Mouse (Mus musculus): ENCODE data around the gene Mrpl53.

Mrpl53 gene

DNA sequence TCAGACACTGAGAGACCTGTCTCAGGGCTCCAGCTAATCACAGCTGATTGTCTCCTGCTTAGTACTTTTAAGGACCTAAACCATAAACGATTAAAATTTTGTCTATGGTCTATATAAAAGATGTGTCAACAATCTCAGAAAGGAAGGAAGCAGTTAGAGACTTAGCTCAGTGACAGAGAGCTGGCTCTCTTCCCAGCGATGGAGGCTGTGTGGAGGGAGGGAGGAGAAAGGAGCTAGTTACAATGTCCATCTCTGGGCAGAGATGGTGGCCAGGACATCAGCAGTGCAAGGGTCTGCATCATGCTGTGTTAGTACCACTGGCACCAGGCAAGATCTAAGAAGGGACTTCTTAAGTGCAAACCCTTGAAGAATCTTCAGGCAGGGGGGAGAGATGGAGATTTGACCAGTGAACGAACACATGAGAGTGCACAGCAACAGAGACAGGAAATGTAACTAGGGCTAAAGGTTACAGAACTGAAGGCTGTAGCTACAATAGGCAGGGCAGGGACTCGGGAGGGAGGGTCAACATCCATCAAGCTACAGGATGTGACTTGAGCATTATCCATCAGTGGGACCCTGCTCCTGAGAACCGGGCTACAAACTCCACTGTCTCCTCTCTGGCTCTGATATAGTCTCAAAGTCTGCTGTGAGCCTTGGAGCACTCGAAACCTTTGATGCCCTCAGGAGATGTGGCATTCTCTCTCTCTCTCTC is 16.3 kb upstream of the Mrpl53 start:
- DNase-seq (ENCODE audit: low spot score) = peak; percentile 3

DNA sequence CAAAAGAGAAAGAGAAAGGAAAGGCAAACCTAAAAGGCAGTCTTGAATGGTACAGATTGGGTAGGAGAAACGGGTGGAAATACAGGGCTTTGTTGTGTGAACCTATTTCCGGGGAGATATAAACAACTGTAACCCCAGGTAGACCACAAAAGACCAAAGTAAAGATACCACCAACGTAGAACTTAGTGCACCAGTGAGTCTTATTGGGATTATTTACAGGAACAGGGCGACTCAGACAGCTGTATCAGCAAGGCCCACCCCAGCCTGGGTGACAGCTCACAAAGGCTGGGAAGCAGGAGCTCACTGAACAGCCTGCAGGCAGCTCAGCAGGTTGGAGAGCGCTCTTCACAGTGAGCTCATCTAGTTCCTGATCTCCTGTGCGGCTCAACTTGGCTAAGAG is 12.9 kb upstream of the Mrpl53 start:
- peak; percentile 3 for DNase-seq (ENCODE audit: low spot score)

- peak; percentile 2 for DNase-seq (ENCODE audit: low spot score)
These were observed 10.4 kb upstream of the Mrpl53 start for GRCm38 (mm10) chr6:83098411-83098810.

- peak; percentile 94 for DNase-seq (ENCODE audit: low spot score)
These were observed 7.5 kb upstream of the Mrpl53 start, which contains the start of the genes Ccdc142 and Gm42688 for GRCm38 (mm10) chr6:83101316-83101687. Ccdc142 (plus strand) TSS chr6:83101601. Gm42688 (plus strand) TSS chr6:83101617.

DNA sequence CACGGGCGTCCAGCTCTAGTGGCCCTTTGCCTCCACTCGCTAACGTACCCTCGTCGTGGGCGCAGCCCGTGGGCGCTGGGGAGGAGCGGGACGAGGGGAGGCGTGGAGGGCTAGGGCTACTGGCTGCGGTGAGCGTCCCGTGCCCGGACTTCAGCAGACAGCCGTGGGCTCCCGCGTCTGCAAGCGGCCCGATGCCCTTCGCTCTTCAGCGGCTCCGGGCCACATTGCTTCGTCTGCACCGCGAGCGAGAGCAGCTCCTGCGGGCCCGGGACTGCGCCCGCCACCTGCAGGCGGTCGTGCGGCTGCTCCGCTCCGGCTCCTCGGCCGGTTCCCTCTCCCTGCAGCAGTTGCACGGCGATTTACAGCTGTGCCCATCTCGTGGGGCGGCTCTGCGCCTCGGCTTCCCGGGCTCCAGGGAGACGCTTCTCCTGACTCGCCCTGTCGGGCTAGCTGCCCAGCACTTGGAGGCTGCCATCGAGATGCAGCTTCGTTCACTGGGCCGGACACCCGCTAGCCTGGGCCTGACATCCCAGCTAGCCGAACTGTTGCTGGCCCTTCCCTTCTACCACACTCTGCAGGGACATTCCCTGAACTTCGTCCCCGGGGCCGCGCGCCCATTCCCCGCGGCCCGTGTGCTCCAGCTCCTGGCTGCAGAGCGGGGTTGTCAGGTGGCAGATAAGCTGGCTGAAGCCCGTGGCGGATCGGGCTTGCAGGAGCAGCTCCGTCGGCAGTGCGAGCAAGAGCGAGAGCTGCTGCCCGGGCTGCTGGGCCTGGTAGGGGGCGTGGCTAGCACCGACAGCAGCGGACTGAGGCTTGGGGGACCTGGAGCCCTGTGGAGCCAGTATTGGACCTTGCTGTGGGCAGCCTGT is 6.9 kb upstream of the Mrpl53 start:
- DNase-seq (ENCODE audit: low spot score) = peak; percentile 80

GRCm38 (mm10) chr6:83103130-83103650 is 5.7 kb upstream of the Mrpl53 start:
- no peak for DNase-seq (ENCODE audit: low spot score)

DNA sequence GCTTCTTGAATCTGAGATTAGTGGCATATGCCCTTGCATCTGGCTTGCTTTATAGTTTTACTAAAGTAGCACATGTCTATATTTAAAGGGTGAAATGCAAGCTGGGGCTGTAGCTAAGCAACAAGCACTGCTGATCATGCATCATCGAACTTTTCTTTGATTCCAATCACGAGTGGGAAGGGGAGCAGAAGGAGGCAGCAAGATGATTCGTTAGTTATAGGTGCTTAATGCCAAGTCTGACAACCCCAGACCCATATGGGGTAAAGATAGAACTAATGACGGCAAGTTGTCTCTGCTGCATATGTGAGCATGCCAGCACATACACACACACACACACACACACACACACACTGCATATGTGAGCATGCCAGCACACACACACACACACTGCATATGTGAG is 4.7 kb upstream of the Mrpl53 start:
- no peak for DNase-seq (ENCODE audit: low spot score)

DNA sequence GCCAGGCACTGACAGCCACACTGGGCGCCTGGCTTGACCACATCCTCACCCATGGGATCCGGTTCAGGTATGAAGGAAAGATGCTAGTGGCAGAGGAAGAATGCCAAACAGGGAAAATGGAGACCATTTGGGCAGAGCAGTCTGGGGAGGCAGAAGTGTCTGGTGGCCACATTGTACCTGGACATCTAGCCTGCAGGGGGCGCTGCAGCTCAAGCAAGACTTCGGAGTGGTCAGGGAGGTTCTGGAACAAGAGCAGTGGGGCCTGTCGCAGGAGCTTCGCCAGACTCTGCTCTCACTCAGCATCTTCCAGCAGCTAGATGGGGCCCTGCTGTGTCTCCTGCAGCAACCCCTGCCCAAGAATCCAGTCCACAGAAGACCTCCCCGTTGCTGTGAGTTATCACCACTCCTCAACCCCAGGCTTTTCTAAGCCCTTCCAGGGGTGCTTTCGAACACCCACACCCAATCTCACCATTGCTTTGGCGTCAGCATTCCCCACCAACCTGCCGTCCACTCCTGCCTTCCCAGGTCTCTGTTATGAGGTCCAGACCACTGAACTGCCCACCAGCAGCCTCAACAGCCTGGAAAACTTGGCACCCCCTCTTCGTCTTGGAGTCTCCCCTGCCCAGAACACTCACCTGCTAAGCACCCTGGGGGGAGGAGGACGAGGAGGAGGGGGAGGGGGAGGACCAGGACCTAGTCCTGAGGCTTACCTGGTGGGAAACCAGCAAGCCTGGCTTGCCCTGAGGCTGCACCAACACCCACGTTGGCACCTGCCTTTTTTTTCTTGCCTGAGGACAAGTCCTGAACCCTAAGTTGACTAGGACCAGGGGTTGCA is 1.1 kb upstream of the Mrpl53 start:
- DNase-seq (ENCODE audit: low spot score) = peak; percentile 90

GRCm38 (mm10) chr6:83111510-83112136 is 2.8 kb downstream of the Mrpl53 start:
- no peak for DNase-seq (ENCODE audit: low spot score)

- DNase-seq (ENCODE audit: low spot score) = peak; percentile 95
These were observed 6.3 kb downstream of the Mrpl53 start, which contains the start of gene Mogs for GRCm38 (mm10) chr6:83115011-83115671. Mogs (plus strand) TSS chr6:83115496.

- no peak for DNase-seq (ENCODE audit: low spot score)
These were observed 7.0 kb downstream of the Mrpl53 start for GRCm38 (mm10) chr6:83115682-83116372.

DNA sequence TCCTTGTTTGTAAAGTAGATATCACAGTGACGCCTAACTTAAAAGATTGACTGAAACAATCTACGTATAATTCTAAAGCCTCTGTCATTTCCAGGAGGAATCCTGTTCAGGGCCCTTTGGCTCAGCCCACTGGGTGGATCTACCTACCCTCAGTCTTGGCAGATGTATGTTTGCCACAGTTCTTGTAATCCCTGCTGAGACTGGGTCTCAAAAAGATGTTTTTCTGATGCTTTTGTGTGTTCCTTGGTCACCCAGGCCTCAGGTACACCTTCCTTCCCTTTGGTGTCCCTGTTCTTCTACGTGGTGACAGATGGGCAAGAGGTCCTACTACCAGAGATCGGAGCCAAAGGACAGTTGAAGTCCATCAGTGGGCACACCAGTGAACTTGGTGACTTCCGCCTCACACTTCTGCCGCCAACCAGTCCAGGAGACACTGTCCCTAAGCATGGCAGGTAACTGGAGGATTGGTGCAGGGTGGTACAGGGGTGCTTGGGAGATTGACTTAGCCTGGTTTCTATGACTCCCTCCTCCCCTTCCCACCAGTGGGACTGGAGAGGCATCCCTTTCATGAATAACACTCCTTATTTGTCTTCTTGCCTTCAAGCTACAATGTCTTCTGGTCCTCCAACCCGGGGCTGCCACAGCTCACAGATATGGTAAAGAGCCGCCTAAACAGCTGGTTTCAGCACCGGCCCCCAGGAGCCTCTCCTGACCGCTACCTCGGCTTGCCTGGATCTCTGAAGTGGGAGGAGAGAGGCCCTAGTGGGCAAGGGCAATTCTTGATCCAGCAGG is 7.7 kb downstream of the Mrpl53 start:
- no peak for DNase-seq (ENCODE audit: low spot score)

DNA sequence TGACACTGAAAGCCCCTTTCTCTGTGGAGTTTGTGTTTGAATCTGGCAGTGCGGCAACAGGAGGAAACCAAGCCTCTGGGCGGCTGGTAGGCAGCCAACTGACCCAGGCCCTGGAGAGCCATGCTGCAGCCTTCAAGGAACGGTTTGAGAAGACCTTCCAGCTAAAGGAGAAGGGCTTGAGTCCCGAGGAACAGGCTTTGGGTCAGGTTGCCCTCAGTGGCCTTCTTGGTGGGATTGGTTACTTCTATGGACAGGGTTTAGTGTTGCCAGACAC is 8.3 kb downstream of the Mrpl53 start:
- no peak for DNase-seq (ENCODE audit: low spot score)

DNA sequence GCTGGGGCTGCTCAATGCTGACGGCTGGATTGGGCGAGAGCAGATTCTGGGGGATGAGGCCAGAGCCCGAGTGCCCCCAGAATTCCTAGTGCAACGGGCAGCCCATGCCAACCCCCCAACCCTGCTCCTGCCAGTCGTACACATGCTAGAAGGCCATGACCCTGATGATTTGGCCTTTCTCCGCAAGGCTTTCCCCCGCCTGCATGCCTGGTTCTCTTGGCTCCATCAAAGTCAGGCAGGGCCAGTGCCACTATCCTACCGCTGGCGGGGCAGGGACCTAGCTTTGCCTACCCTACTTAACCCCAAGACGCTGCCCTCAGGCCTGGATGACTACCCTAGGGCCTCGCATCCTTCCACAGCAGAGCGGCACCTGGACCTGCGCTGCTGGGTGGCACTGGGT is 8.8 kb downstream of the Mrpl53 start:
- no peak for DNase-seq (ENCODE audit: low spot score)

- no peak for DNase-seq (ENCODE audit: low spot score)
These were observed 9.5 kb downstream of the Mrpl53 start for GRCm38 (mm10) chr6:83118369-83118768.

DNA sequence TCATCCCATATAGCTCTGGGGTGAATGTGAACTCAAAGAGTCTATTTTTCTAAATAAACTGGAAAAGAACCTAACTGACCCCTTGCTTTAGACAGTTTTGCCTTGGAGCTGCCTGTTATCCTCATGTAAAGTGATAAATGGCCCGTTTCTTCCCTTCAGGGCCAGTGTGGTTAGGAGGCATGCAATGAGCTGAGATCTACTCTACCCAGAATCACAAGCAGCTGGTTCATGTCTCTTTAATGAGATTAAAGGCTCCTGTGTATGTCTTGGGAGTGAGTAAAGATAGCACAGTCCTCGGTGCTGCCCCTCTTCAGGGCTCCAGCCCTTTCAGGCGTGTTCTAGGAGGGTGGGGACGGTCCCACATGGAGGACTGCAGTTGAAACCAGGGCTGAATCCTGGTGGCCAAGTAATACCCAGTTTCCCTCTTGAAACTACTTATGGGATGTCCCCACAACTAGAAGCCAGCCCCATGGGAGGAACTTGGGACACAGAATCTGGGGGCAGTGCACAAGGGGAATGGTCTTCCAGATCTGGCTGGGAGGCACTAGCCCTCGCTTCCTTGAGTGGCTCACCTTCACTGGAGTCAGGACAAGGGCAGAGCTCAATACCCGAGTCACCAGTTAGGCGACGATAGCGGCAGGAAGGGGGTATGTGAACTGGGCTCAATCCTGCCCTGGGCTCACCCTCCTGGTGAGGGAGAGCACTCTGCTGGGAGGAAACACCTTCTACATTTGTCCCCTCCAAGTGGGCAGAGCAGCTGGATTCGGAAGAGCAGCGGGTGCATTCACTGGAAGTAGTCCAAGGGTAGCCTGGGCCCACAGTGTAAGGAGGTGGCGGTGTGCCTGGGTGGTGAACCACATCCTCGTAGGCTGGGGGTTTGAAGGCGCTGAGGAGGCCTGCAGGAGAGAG is 10.2 kb downstream of the Mrpl53 start:
- no peak for DNase-seq (ENCODE audit: low spot score)

- no peak for DNase-seq (ENCODE audit: low spot score)
These were observed 10.9 kb downstream of the Mrpl53 start for GRCm38 (mm10) chr6:83119734-83120051.

GRCm38 (mm10) chr6:83120930-83121862 is 12.4 kb downstream of the Mrpl53 start, which contains the start of gene Wbp1:
Wbp1 (minus strand) TSS chr6:83121559.
- DNase-seq (ENCODE audit: low spot score) = peak; percentile 97
